Mouse (Mus musculus) hindbrain, postnatal 0 days (tissue): ENCODE results near the gene Qrfpr. TPM values are rescaled to one million over a fixed set of nuclear protein-coding genes. Genes with fewer than 3 reads are reported as not detected.

ENCODE experiments used
- ATAC-seq: fragments of 200-750 bp; cut with Nextera tagmentation; 2 replicates; pipeline ENCODE4 v1.8.0; 2017; ENCODE audit warnings: mild to moderate bottlenecking, moderate TSS enrichment, moderate library complexity
- DNase-seq: peaks from one replicate; pipeline ENCODE4 v3.0.0-alpha.2; 2015; ENCODE audit warnings: low spot score
- H3K27ac ChIP-seq: fragments of 300-500 bp; sonication (generic); 2 replicates; pipeline ENCODE4 v1.5.1; 2014; ENCODE audit warnings: mild to moderate bottlenecking
- H3K27me3 ChIP-seq: fragments of 300-500 bp; sonication (generic); 2 replicates; pipeline ENCODE4 v1.6.1; 2014; ENCODE audit warnings: low read length, mixed read lengths; ENCODE audit not compliant: insufficient read depth
- H3K36me3 ChIP-seq: fragments of 300-500 bp; sonication (generic); 2 replicates; pipeline ENCODE4 v1.6.1; 2014; ENCODE audit warnings: low read length, mixed read lengths; ENCODE audit not compliant: insufficient read depth
- H3K4me1 ChIP-seq: fragments of 300-500 bp; sonication (generic); 2 replicates; pipeline ENCODE4 v1.6.1; 2014; ENCODE audit warnings: antibody characterized with exemption, low read length, mixed read lengths; ENCODE audit not compliant: insufficient read depth
- H3K4me2 ChIP-seq: fragments of 300-500 bp; sonication (generic); 2 replicates; pipeline ENCODE4 v1.6.1; 2014; ENCODE audit warnings: low read depth, mild to moderate bottlenecking, low read length, moderate library complexity, mixed read lengths
- H3K4me3 ChIP-seq: fragments of 300-500 bp; sonication (generic); 2 replicates; pipeline ENCODE4 v1.5.1; 2014; ENCODE audit warnings: low read length
- H3K9ac ChIP-seq: fragments of 300-500 bp; sonication (generic); replicated peaks from 2 replicates; pipeline ENCODE4 v1.6.1; 2014; ENCODE audit warnings: mild to moderate bottlenecking, low read length, moderate library complexity, mixed read lengths
- H3K9me3 ChIP-seq: fragments of 300-500 bp; sonication (generic); 2 replicates; pipeline ENCODE4 v1.6.1; 2016; ENCODE audit warnings: low read length, mixed read lengths
- CTCF ChIP-seq: IDR thresholded peaks from 2 replicates; pipeline ENCODE4 v1.5.1; 2016; ENCODE audit warnings: antibody characterized with exemption, control low read depth, low read depth
- WGBS: fragments of 180-500 bp; shearing (Covaris S2); extraction: QIAGEN DNeasy Blood & Tissue Kit; methylation state at CpG from one replicate; pipeline ENCODE4 v1.1.7; 2014; 5-methylcytosine and 5-hydroxymethylcytosine counted together
- polyA plus RNA-seq: library from polyadenylated mRNA; unstranded; fragments of >200 nt; fragmentation: Nextera tagmentation; extraction: Ambion mirVana; gene quantifications from 2 replicates; pipeline ENCODE4 v1.2.1, GENCODE M21; 2015
- total RNA-seq: library from RNA; depleted of rRNA; stranded (reverse); fragments of >200 nt; gene quantifications from 2 replicates; pipeline ENCODE4 v1.2.3, GENCODE M21; 2014; rRNA removed

Gene Qrfpr
- total RNA-seq (0.40 and 0.89 TPM in 2 replicates), polyA plus RNA-seq (1.3 and 1.8 TPM in 2 replicates)

DNA sequence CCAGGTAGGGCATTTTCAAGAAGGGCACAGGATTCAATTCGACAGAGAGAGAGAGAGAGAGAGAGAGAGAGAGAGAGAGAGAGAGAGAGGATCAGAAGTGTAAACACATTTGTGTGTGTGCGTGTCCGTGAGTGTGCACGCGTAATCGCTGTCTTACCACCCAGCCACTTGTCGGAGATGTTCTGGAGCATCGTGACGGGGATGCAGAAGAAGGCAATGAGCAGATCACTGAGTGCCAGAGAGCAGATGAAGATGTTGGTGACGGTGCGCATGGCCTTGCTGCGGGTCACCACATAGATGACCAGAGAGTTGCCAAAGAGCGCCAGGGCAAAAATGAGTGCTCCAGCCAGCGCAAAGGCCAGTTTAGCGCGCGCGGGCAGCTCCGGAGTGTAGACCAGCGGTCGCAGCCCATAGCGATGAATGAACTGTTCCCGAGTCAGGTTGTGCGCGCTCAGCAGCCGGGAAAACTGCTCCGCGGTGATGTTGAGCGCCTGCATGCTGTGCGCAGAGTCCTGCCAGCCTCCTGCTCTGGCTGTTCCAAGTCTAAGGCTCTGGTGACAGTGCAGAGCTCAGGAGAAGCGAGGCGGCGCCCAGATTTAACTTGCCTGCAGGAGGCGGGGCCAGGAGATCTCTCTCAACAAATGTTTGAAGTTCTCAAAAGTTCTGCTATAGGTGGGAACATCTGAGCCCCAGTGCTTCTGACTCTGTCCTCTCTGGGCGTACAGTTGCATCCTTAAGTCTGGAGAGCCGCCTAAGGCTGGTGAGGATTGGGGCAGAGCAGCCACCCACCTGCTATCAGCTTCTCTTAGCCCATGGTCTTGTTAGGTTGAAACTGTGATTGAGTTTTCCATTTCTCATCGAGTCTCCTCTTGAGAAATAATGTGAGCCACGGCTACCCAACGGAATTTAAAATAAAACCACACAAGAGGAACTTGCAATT lies at the start of gene Qrfpr:
Gene Qrfpr, minus strand, starts transcription at position 571 of the 940 bp plus-strand sequence.
- DNase-seq, result peak; percentile 39
- Histone ChIP-seq H3K4me1 (peaks cover 6% of the 10 kb centered on the region; the same call in 1 of the 2 replicates), H3K9ac (no peak within 1 kb of the TSS; the same call in 1 of the 2 replicates), H3K27ac (no peak within 1 kb of the TSS), H3K4me2 (peak within 1 kb of the TSS; percentile 70), H3K36me3 (no peaks in the 10 kb centered on the region), H3K9me3 (no peaks in the 10 kb centered on the region), H3K27me3 (peaks cover 6% of the 10 kb centered on the region; the same call in 1 of the 2 replicates), H3K4me3 (peak within 1 kb of the TSS; percentile 33)
- ATAC-seq, result peak; percentile 58; the same call in 1 of the 2 replicates
- 8% methylated on average over 39 of the region's 39 CpGs for WGBS
- no peak for TF ChIP-seq CTCF

DNA sequence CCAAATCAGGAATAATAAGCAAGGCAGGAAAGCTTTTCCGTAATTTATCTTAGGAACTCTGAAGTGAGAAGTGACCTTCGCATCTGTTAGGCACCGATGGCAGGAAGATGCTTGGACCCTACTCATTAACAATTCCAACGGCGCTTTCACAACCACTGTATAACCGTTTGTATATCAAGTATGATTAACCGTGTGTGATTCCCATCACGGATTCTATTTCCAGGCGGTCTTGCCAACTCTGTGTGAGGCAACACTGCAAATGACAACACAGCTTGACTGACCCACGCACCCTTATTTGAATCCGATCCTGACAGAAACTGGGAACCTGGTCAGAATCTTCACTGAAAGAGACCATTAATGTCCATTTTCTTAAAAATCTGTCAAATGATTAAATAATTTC lies 41.8 kb upstream of the Qrfpr start:
- H3K4me1 ChIP-seq, result no peaks in the 10 kb centered on the region

DNA sequence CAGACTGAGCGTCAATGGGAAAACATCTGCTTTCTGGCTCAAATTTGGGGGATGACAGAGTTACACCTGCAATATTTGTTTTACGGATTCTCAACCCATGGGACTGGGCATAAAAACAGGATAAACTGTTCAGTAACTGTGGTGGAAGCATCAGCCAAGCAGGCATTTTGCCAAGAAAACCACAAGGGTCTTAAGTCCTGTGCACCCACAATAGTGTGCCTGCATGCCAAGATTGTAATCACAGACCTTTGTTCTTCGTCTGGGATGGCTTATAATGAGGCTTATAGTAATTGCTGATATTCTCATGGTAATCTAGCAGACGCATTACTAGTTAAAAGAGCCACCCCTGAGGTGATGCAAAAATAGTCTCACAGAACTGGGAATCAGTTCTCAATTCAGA lies 41.2 kb upstream of the Qrfpr start:
- 29% methylated on average over 4 of the region's 4 CpGs for WGBS
- no peaks in the 10 kb centered on the region for H3K36me3 ChIP-seq
- ATAC-seq (no peak), DNase-seq (peak; percentile 46)
- TF ChIP-seq CTCF, result no peak
- no peak overlapping the region for H3K9ac ChIP-seq
- no peaks in the 10 kb centered on the region for H3K4me1 ChIP-seq
- no peak overlapping the region for H3K4me2 ChIP-seq
- H3K27ac ChIP-seq, result no peak overlapping the region
- H3K9me3 ChIP-seq, result no peaks in the 10 kb centered on the region
- H3K27me3 ChIP-seq, result no peaks in the 10 kb centered on the region
- H3K4me3 ChIP-seq, result no peak overlapping the region

More for the DNA sequence above, 41.8 kb upstream of the Qrfpr start:
- H3K36me3 ChIP-seq, result no peaks in the 10 kb centered on the region
- H3K4me3 ChIP-seq, result no peak overlapping the region
- DNase-seq (no peak), ATAC-seq (no peak)
- WGBS, result 54% methylated on average over 11 of the region's 11 CpGs
- no peak overlapping the region for H3K27ac ChIP-seq
- H3K9ac ChIP-seq, result no peak overlapping the region
- H3K4me2 ChIP-seq, result no peak overlapping the region
- no peaks in the 10 kb centered on the region for H3K27me3 ChIP-seq
- no peaks in the 10 kb centered on the region for H3K9me3 ChIP-seq
- no peak for TF ChIP-seq CTCF

DNA sequence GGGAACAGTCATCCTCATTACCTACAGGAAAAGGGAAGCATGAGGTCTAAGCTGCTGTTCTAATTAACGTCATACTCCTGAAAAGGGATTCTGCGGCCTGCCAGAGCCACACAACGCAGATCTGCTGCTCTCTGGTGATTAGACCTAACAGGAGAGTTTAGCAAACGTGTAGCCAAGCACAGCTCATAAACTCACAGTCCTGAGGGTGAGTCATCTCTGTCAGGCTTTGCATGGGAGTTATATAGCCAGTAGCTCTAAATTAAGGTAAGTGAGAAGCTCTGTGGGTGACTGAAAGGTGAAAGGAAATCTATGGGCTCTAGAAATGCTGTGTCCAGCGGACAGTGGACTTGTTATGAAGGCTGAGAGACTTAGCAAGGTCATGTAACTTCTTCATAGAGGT lies 28.5 kb upstream of the Qrfpr start:
- ATAC-seq, result no peak
- Histone ChIP-seq H3K36me3 (no peaks in the 10 kb centered on the region), H3K9ac (no peak overlapping the region), H3K27ac (no peak overlapping the region), H3K4me2 (no peak overlapping the region), H3K9me3 (no peaks in the 10 kb centered on the region), H3K4me3 (no peak overlapping the region), H3K27me3 (no peaks in the 10 kb centered on the region), H3K4me1 (no peaks in the 10 kb centered on the region)
- TF ChIP-seq CTCF, result no peak
- WGBS, result 64% methylated on average over 5 of the region's 5 CpGs
- DNase-seq, result no peak

DNA sequence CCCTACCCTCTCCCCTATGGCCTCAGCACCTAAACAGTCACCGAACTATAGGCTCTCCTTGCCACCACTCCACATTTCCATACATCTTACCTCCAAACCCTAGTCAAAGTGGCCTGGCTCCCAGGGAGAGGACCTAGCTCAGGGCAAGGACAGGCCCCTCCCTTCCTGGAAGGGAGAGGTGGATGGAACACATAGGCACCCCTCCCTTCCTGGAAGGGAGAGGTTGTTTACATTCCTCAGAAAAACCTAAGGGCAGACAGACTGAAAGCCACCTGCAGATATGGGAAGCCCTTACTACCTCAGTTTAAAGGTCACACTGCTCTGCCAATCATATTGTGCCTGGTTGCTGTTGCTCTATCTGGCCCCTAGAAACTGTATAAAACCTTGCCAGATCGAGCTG lies 26.3 kb upstream of the Qrfpr start:
- H3K36me3 ChIP-seq, result no peaks in the 10 kb centered on the region
- TF ChIP-seq CTCF, result no peak
- no peak overlapping the region for H3K9ac ChIP-seq
- 74% methylated on average over 2 of the region's 2 CpGs for WGBS
- DNase-seq (no peak), ATAC-seq (no peak)
- H3K4me1 ChIP-seq, result no peaks in the 10 kb centered on the region
- no peak overlapping the region for H3K4me3 ChIP-seq
- H3K9me3 ChIP-seq, result no peaks in the 10 kb centered on the region
- H3K4me2 ChIP-seq, result no peak overlapping the region
- H3K27ac ChIP-seq, result no peak overlapping the region
- no peaks in the 10 kb centered on the region for H3K27me3 ChIP-seq

GRCm38 (mm10) chr3:36229941-36230340 lies 7.8 kb upstream of the Qrfpr start:
- Histone ChIP-seq H3K9me3 (no peaks in the 10 kb centered on the region), H3K36me3 (no peaks in the 10 kb centered on the region), H3K4me3 (no peak overlapping the region), H3K9ac (no peak overlapping the region), H3K27ac (no peak overlapping the region), H3K27me3 (no peaks in the 10 kb centered on the region), H3K4me2 (no peak overlapping the region), H3K4me1 (no peaks in the 10 kb centered on the region)
- no peak for TF ChIP-seq CTCF
- DNase-seq (no peak), ATAC-seq (no peak)
- WGBS, result 73% methylated on average over 2 of the region's 2 CpGs

GRCm38 (mm10) chr3:36227246-36227645 lies 5.1 kb upstream of the Qrfpr start:
- Histone ChIP-seq H3K9me3 (no peaks in the 10 kb centered on the region), H3K4me3 (no peak overlapping the region), H3K36me3 (no peaks in the 10 kb centered on the region), H3K4me2 (no peak overlapping the region), H3K27me3 (peaks cover 3% of the 10 kb centered on the region; the same call in 1 of the 2 replicates), H3K4me1 (peaks cover 2% of the 10 kb centered on the region; the same call in 1 of the 2 replicates), H3K9ac (no peak overlapping the region), H3K27ac (no peak overlapping the region)
- no peak for ATAC-seq
- no peak for DNase-seq
- no peak for TF ChIP-seq CTCF
- WGBS, result 85% methylated on average over 1 of the region's 1 CpGs
